Mouse (Mus musculus) myocyte (in vitro differentiated cells): ENCODE results near the gene Atp8a1.

Experiments
- POLR2A ChIP-seq: IDR thresholded peaks from one replicate; pipeline ENCODE4 v1.6.1; 2011; ENCODE audit warnings: low read depth, mild to moderate bottlenecking, control low read depth, moderate library complexity; ENCODE audit not compliant: insufficient read length
- USF1 ChIP-seq: IDR thresholded peaks from one replicate; pipeline ENCODE4 v1.6.1; 2011; ENCODE audit warnings: low read depth, mild to moderate bottlenecking, control low read depth, moderate library complexity

- TF ChIP-seq POLR2A (no peak), USF1 (no peak)
Measured at GRCm38 (mm10) chr5:67733551-67734258, 113.5 kb downstream of the Atp8a1 start.
